Mouse (Mus musculus): ENCODE measurements at regions not wholly inside any gene's neighbourhood (a gene's known extent, or its start where the extent isn't known, plus 50 kb on each side); places are given as distances from the start of the nearest gene placed in this dataset.

GRCm38 (mm10) chr14:101297841-101298240, 97.7 kb upstream of the Prr30 start:
- 94% methylated on average over 3 of the region's 3 CpGs for WGBS
- Histone ChIP-seq H3K4me1 (ENCODE audit: control insufficient read depth, insufficient read depth, low read length) (no peaks in the 10 kb centered on the region), H3K27ac (ENCODE audit: insufficient read depth, low read depth, low read length) (no peak overlapping the region), H3K4me3 (ENCODE audit: insufficient read depth, low read depth, low read length) (no peak overlapping the region)
- TF ChIP-seq CTCF (IDR thresholded peaks at IDR 0.05; ENCODE audit: insufficient read depth, low read depth, low read length) (no peak), POLR2A (IDR thresholded peaks at IDR 0.05; ENCODE audit: insufficient read depth, low read depth, low read length) (no peak)

- Histone ChIP-seq H3K4me3 (ENCODE audit: insufficient read depth, low read depth, low read length) (no peak overlapping the region), H3K4me1 (ENCODE audit: control insufficient read depth, insufficient read depth, low read length) (no peaks in the 10 kb centered on the region), H3K27ac (ENCODE audit: insufficient read depth, low read depth, low read length) (no peak overlapping the region)
- 38% methylated on average over 7 of the region's 7 CpGs for WGBS
- TF ChIP-seq CTCF (IDR thresholded peaks at IDR 0.05; ENCODE audit: insufficient read depth, low read depth, low read length) (no peak), POLR2A (IDR thresholded peaks at IDR 0.05; ENCODE audit: insufficient read depth, low read depth, low read length) (no peak)
Measured at GRCm38 (mm10) chr14:101294693-101295092, 94.6 kb upstream of the Prr30 start.

GRCm38 (mm10) chr14:101287755-101288154, 87.6 kb upstream of the Prr30 start:
- no peak for TF ChIP-seq CTCF (IDR thresholded peaks at IDR 0.05; ENCODE audit: insufficient read depth, low read depth, low read length)
- TF ChIP-seq POLR2A (IDR thresholded peaks at IDR 0.05; ENCODE audit: insufficient read depth, low read depth, low read length) = no peak
- H3K4me1 ChIP-seq (ENCODE audit: control insufficient read depth, insufficient read depth, low read length) = no peaks in the 10 kb centered on the region
- 88% methylated on average over 4 of the region's 4 CpGs for WGBS

GRCm38 (mm10) chr14:101269048-101269789, 69.1 kb upstream of the Prr30 start:
- Histone ChIP-seq H3K4me3 (ENCODE audit: insufficient read depth, low read depth, low read length) (no peak overlapping the region), H3K4me1 (ENCODE audit: control insufficient read depth, insufficient read depth, low read length) (no peaks in the 10 kb centered on the region), H3K27ac (ENCODE audit: insufficient read depth, low read depth, low read length) (no peak overlapping the region)
- TF ChIP-seq CTCF (IDR thresholded peaks at IDR 0.05; ENCODE audit: insufficient read depth, low read depth, low read length) (no peak), POLR2A (IDR thresholded peaks at IDR 0.05; ENCODE audit: insufficient read depth, low read depth, low read length) (no peak)
- WGBS = 63% methylated on average over 4 of the region's 4 CpGs

More at GRCm38 (mm10) chr14:101287755-101288154, 87.6 kb upstream of the Prr30 start:
- no peak overlapping the region for H3K27ac ChIP-seq (ENCODE audit: insufficient read depth, low read depth, low read length)
- H3K4me3 ChIP-seq (ENCODE audit: insufficient read depth, low read depth, low read length) = no peak overlapping the region

- Histone ChIP-seq H3K4me1 (ENCODE audit: control insufficient read depth, insufficient read depth, low read length) (no peaks in the 10 kb centered on the region), H3K4me3 (ENCODE audit: insufficient read depth, low read depth, low read length) (no peak overlapping the region), H3K27ac (ENCODE audit: insufficient read depth, low read depth, low read length) (no peak overlapping the region)
- TF ChIP-seq CTCF (IDR thresholded peaks at IDR 0.05; ENCODE audit: insufficient read depth, low read depth, low read length) = no peak
- no peak for TF ChIP-seq POLR2A (IDR thresholded peaks at IDR 0.05; ENCODE audit: insufficient read depth, low read depth, low read length)
- WGBS = 87% methylated on average over 2 of the region's 2 CpGs
Measured at GRCm38 (mm10) chr14:101267536-101267935, 67.4 kb upstream of the Prr30 start.
